Mouse (Mus musculus): ENCODE results near the gene Axin1.
"Not testable (repeated sequence)": the region's sequence is repeated elsewhere in the genome, so short reads cannot be mapped to it uniquely, and the experiment has no call there.

The Axin1 gene

DNA sequence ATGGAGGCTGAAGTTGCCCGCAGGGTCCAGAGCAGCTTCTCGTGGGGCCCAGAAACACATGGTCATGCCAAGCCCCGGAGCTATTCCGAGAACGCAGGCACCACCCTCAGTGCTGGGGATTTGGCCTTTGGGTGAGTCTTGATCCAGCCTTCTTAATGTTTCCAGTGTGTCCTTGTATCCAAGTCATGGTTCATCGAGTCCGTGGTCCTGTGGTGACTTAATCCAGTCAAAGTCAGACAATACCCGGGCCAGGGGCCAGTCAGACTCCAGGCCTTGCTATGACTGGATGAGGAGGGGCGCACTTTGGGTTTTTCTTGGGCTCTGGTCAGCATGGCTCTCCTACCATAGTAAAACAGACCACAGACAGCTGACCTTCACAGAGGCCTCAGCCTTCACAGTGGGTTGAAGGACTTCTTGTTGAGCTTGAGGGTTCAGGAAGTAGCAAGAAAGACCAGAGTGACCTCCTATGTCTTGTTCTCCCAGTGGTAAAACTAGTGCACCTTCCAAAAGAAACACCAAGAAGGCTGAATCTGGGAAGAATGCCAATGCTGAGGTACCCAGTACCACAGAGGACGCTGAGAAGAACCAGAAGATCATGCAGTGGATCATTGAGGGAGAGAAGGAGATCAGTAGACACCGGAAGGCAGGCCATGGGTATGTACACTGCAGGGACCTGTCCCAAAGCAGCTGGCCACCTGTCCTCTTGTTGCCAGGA, 49.8 kb downstream of the Axin1 start:
- in situ Hi-C loops (cut with MboI): no loop called here

DNA sequence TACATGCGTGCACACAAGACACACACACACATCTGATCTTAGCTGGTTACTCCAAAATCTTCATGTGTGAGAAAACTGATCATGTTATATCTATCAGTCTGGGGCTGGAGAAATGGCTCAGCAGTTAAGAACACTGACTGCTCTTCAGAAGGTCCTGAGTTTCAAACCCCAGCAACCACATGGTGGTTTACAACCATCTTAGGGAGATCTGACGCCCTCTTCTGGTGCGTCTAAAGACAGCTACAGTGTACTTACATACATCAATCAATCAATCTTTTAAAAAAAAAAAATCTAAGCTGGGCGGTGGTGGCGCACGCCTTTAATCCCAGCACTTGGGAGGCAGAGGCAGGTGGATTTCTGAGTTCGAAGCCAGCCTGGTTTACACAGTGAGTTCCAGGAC, 53.0 kb downstream of the Axin1 start:
- in situ Hi-C loops (cut with MboI): not testable (repeated sequence)

DNA sequence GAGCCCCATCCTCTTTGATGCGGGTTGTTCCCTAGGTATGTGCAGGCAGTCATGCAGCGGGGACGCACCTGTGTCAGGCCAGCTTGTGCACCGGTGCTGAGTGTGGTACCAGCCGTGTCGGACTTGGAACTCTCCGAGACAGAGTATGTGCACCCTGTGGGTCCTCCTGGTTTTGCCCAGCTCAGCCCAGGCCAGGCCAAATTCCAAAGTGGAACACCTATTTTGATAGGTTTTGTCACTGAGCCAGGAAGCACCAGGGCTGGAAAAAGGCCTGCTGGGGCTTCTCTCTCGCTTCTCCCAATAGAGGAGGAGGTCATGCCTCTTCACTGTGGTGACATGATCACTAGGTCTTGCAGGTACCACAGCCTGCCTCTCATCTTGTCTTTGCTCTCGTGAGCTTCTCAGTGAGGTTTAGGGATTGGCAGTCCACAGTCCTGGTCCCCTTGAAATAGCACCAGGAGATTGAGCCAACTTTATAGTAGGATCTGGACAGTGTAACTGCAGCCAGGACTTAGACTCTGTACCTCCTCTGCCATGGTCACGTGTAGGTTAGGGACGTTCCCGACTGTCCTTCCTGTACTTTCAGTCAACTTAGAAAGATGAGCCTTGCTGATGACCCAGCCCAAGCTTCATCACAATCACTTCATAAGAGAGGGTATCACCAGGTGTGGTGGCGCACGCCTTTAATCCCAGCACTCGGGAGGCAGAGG, 54.1 kb downstream of the Axin1 start:
- in situ Hi-C loops (cut with MboI): no loop called here

DNA sequence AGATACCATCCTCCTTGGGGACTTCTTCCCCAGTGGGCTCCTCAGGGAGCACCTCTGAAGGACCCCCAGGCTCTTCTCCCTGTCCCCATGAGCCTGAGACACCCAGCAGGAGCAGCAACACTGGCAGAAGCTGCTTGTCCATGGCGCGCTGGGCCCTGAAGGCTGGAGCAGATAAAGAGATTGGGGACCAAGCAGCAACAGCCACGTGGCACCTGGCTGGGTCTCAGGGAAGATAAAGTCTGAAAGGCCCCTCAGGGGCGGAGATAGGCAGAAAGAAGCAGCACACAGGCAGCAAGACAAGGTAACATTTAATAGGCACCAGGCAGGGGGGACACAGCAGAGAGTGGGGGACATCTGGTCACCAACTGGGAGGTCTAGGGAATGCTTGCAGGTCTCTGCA, 60.4 kb downstream of the Axin1 start, which contains the start of gene Pdia2:
TSS of gene Pdia2 (minus strand) at position 196 of the 400 bp plus-strand sequence.
- in situ Hi-C loops (cut with MboI): no loop called here

DNA sequence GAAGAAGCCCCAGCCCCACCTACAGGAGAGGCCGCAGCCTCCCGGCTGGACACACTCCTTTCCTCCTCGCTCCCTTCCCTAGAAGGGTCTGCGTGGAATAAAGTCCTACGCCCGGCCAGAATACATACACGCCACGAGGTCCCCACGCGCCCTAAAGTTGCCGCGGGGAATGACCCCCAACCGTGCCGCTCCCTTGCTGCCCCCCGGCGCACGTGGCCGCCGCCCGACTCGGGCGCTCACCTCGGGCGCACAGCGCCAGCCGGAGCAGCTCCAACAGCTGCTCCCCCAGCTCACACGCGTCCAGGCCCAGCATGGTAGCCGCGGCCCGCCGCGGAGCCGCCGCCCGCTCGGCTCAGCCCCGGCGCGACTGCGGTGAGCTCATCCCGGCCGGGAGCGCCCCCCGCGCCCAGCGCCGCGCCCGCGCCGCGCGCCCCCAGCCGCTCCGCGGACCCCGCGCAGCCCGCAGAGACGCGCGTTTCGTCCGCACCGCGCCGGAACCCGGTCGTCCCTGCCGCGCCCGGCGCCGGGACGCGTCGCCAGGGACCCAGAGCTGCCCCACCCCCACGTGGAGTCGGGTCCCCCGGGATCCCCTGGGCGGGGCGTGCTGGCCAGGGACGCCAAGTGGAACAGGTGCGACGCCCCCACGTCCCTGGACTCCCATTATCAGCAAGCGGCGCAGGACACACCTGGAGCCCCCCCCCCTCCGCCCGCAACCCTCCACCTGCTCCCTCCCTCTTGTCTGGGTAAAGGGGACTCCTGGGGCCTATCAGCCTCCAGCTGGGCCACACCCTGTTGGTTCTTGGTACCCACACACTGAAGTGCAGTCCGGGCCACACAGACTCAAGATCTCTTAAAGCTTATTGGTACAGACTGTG, 62.6 kb downstream of the Axin1 start:
- in situ Hi-C loops (cut with MboI): no loop called here

DNA sequence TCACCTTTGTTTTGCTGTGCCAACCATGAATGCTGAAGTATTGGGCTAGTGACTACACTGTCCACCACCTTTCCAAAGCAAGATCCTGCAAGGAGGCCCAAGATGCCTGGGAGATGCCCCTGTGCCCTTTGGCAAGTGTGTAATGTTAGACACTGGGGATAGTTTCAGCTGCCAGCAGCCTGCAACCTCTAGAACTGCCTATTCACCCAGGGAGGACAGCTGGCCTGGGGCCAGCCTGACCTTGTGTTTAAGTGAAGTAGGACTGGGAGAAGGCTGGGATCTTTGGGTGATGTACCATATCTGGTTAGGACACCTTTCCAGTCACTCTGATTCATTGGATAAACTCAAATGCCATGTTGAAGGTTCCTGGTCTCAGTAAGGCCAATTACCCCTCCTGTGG, 63.5 kb downstream of the Axin1 start:
- in situ Hi-C loops (cut with MboI): no loop called here

DNA sequence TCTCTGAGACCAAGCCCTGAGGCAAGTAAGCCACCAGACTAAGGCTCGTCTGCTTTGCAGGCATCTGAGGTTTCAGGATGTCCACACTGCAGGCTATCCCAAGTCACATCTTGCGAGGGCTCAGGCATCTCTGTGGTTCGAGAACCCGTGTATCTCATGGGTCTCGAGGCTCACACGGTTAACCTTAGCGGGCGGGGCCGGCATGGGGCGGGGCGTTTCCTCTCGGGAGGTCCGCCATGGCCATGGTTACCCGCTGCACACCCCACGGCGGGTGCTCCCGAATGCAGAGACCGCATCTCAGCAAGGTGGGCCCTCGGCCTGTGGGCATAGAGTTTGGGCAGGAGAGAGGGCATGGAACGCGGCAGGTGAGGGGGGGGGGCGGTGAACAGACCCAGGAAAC, 64.2 kb downstream of the Axin1 start, which contains the start of gene Rgs11:
TSS of gene Rgs11 (plus strand) at position 215 of the 400 bp plus-strand sequence.
- in situ Hi-C loops (cut with MboI): no loop called here

DNA sequence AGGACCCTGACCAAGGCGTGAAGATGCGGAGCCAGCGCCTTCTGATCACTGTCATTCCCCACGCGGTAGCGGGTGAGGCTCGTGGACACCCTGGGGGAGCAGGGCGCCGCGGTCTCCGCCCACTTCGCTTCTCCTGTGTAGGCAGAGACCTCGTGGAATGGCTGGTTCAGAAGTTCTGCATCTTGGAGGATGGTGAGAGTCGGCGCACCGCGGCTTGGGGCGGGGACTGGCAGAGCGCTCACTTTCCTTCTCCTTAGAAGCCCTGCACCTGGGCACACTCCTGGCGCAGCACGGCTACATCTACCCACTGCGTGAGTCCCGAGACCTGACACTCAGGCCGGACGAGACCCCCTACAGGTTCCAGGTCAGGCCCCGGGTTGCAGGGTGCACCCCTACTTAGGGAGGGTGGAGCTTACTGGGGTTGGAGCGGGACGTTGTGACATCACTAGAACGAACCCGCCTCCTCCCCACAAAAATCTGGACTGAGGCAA, 64.9 kb downstream of the Axin1 start:
- in situ Hi-C loops (cut with MboI): no loop called here

DNA sequence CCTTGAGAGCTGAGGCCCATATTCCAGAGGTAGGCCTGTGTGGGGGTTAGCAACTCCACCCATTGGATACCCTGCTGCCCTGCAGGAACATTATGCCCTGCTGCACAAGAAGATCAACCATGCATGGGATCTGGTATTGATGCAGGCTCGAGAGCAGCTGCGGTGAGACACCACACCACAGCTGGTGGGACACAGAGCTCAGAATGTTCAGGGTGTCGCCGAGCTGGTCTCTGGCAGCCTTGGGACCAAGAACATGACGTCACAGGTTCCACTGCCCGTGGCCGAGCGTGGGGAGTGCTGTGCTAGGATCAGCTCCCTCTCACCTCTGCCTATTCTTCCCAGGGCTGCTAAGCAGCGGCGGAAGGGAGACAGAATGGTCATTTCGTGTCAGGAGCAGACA, 66.3 kb downstream of the Axin1 start:
- in situ Hi-C loops (cut with MboI): no loop called here

DNA sequence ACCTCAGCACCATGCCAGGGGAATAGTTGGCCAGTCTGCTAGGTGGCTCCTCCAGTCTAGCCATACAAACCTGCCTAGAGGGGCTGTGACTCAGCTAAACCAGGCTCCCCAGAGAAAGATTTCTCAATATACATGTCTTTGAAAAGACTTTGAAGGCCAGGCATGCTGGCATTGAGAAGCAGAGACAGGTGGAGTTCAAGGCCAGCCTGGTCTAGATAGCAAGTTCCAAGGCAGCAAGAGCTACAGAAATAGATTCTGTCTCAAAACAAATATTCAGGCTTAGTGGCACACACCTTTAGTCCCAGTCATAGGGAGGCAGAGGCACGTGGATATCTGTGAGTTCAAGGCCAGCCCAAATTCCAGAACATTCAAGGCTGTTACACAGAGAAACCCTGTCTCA, 67.9 kb downstream of the Axin1 start:
- in situ Hi-C loops (cut with MboI): no loop called here

DNA sequence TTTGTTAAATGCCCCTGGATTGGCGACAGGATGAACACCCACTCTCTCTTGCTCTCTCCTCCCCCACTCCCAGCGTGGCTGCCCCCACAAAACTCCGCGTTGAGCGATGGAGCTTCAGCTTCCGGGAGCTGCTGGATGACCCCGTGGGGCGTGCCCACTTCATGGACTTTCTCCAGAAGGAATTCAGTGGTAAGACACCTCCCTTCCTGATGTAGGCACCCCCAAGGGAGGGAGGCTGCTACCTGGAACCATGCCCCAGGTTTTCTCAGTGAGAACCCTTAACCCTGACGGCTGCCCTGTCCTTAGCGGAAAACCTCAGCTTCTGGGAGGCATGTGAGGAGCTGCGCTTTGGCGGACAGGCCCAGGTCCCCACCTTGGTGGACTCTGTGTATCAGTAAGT, 69.2 kb downstream of the Axin1 start, which contains the start of gene Arhgdig:
TSS of gene Arhgdig (minus strand) at position 101 of the 400 bp plus-strand sequence.
- in situ Hi-C loops (cut with MboI): no loop called here

DNA sequence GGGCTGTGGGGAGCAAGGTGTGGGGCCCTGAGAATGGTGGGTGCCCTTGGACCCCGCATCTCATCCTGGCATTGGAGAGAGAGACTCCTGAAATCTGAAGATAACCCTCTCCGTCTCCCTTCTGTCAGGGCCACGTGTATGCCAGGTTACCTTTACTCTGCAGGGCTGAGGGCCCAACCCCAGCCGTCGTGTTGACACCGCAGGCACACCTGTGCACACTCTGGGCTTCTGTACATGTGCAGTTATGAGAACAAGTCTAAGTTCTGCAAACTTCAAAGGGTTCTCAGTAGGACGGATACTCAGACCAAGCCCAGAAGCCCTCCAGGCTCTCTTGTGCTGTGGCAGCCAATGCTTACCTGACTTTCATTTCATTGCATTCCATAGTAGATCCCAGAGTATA, 73.8 kb downstream of the Axin1 start:
- in situ Hi-C loops (cut with MboI): no loop called here

DNA sequence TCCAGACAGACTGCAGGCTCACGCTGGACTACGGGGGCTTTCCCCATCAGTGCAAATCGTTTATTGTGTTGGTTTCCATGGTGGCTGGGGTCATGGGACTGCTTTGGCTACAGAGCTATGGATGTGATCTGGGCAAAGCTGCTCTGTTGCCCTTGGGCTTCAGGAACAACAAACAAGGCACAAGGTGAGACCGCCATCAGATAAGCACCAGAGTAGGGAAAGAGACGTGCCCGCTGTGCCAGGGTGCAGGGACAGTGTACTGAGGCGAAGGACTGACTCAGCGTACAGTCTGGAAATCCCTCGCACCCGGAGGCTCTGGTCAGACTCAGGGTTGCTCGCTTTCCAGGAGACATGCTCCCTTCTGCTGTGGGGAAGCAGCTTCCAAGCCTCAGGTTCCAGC, 74.2 kb downstream of the Axin1 start:
- in situ Hi-C loops (cut with MboI): no loop called here

DNA sequence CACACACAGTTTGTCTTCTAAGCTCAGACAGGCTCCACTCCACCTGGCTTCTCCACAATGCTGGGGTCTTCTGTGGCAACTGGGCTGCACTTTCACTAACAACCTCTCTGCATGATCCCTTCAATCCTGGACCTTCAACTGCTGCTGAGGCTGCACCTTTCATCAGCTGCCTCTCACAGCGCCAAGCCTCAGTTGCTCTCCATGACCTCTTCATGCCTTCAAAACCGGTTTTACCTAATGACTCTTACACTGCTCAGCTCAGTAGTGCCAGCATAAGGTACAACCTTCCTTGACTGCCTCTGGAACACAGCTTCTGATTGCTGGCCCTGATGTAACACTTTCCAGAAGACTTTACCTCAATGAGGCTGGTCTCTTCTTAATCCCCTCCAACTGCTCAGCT, 83.0 kb downstream of the Axin1 start:
- in situ Hi-C loops (cut with MboI): no loop called here

DNA sequence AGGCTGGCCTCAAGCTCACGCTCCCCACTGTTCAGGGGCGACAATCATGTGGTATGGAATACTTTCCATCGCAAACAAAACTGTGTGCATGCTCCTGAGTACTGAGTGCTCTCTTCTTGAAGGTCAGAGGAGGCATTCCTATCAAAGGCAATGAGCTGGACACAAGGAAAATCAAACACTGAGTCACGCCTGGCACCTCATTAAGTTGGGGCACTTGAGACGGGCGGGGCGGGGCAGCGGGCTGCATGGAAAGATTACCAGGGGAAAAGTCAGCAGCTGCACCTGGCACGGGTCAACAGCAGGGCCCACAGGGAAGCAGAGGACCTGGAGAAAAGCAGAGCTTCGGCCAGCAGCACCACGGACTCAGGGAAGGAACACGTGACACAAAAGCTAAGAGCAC, 86.7 kb downstream of the Axin1 start:
- in situ Hi-C loops (cut with MboI): no loop called here

DNA sequence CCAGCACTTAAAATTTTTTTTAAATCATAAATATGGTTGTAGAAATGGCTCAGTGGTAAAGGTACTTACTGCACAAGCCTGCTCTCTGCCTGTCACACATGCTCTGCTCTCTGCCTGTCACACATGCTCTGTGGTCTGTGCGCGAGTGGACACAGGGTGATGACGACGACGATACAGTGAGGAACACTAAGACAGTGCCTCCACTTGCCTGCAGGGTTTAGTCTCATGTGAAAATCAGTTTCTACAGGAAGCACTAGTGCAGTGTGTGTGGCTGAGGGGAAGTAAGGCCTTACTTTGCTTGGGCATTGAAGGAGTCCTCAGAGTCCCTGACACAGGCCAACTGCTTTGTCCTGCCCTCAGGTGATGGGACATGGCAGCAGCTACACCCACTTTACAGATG, 91.3 kb downstream of the Axin1 start:
- in situ Hi-C loops (cut with MboI): no loop called here

DNA sequence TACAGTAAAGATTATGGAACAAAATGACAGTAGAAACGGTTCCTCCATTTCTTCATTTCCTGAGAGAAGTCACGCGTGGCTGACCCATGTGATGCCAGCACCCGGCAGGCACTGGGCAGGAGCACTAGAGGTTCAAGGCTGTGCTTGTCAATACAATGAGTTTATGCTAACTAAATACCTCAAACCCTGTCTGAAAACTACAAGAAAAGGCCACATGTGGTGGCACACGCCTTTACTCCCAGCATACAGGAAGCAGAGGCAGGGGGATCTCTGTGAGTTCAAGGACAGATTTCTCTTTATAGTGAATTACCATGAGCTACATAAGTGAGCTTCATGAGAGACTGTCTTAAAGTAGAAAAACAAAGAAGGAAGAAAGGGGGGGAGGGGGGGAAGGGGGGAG, 92.7 kb downstream of the Axin1 start:
- in situ Hi-C loops (cut with MboI): no loop called here

DNA sequence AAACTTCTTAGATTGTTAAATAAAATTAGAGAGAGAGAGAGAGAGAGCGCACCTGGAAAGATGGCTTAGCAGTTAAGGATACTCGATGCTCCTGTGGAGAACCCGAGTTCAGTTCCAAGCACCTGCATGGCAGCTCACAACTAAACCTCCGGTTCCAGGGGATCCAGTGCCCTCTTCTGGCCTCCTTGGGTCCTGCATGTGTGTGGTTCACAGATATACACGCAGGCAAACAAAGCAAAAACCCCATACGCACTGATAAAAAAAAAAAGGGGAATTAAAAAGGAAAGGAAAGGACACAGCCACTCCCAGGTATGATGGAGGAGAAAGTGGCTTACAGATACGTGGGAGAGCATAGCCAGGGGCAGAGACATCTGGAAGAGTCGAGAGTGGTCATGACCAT, 94.4 kb downstream of the Axin1 start:
- in situ Hi-C loops (cut with MboI): no loop called here

DNA sequence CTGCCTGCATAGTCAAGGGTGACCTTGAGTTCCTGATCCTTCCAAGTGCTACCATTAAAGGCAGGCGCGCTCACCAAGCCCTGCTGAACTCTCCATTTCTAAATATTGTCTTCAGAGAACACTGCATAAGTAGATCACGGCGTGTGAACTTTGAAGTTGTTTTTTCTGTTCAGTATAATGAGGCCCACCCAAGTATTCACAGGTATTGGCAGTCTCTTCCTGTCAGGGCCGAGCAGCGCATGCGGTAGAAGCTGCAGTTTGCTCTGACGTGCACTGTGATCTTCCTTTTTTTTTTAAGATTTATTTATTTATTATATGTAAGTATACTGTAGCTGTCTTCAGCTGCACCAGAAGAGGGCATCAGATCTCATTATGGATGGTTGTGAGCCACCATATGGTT, 95.9 kb downstream of the Axin1 start:
- in situ Hi-C loops (cut with MboI): no loop called here

DNA sequence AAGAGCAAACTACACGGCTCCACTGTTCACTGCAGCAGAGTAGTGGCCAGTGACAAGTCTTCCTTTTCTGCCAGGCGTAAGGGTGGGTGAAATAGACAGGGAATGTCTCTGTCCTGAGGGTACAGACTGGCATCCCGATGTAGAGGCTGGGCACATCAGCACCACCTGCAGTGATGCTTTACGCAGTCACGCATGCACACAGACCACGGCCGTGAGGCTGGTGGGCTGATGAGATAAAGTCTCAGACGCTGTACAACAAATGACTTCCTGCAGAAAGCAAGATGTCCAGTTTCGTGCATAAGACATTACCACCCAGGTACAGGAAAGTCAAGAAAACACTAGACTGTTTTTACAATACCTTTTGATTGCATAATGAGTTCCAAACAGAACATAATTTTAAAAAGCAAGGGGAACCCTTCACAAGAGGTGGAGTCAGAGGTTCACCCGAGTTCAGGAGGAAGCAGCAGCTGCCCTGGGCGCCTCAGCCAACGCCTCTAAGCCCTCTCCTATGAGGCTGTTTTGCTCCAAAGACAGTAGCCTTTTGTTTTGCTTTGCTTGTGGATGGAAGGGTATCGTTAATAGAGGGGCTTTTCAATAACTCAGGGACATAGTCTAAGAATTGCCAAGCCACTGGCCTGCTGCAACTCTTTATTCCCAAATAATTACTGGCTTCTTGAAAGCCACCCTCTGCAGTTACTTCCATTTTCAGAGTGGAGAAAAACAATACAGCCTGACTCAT, 96.8 kb downstream of the Axin1 start:
- in situ Hi-C loops (cut with MboI): no loop called here

DNA sequence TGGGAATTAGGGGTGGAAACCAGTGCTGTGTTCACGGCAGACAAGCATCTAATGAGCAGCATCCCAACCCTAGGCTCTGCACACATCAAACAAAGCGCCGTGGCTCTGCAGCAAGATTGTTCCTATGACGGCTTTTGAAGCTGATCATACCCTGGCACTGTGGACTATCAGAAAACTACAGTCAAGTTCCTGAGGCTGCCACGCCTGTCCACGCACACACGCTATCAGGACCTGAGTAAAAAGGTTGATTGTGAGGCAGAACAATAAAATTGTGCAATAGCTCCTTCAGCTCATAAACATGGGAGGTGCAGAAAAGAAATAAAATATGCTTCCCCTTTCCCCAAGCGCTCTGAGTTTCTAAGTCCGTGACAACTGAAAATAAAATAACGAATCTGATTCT, 99.2 kb downstream of the Axin1 start:
- in situ Hi-C loops (cut with MboI): no loop called here

DNA sequence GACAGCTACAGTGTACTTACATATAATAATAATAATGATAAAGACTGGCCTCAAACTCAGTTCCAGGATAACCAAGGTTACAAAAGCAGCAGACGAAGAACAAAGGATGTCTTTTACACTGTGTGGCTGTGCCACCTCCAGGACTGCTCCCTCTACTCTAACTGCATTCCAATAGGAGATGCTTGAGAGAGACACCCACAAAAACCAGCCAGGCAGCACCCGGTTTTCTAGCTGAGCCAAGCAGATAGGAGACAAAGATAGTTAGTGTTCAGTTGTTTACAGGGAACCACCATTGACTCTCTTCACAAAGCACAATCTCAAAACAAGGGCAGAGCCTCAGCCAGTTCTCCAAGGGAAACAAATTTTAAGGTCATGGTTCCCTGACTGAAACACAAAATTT, 101.1 kb downstream of the Axin1 start:
- in situ Hi-C loops (cut with MboI): no loop called here
